Mouse (Mus musculus): ENCODE measurements around the gene Tor1aip1.

DNA sequence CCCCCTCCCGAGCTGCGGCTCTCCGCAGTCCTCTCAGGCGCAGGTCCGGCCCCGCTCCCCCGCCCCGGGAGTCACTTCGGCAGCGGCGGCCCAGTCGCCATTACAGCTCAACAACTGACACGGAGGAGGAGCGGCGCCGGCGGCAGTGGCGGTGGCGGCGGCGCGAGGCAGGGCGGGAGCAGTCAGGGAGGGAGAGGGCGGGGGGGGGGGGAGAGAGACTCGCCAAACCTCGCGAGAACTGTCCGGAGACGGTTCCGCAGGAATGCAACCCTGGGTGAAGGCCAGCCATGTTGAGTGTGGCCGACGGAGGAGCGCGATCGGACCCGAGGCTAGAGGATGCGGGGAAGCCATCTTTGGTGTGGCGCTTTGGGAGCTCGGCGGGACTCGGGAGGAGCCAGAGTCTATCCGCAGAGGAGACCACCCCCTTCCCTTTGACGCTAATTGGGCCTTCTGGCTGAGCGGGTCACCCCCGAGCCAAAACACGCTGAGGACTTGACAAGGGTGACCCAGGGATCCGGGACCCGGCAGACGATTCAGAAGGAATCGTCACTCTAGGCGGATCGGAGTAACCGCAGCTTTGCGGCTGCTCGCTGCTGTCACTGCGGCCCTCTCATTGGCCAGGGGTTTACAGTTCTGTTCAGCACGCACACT lies 63.1 kb downstream of the Tor1aip1 start, which contains the start of gene Cep350:
- TF ChIP-seq CTCF (IDR thresholded peaks at IDR 0.05 in 2 of 3, conservative IDR thresholded peaks at IDR 0.05 in 1 of 3; ENCODE audit: control insufficient read depth in 1 of 3, insufficient read depth in 1 of 3, low read depth in 2 of 3, low read length in 3 of 3, poor library complexity in 1 of 3, severe bottlenecking in 1 of 3) = 0 out of 6 replicates have a peak, but pooled peaks of 1 of the 3 experiments have one; percentile 1
- TF ChIP-seq ELF1 (IDR thresholded peaks at IDR 0.05; ENCODE audit: low read depth, low read length) = 0 out of 2 replicates have a peak, but pooled peaks have one; percentile 51
- TF ChIP-seq TAL1 (IDR thresholded peaks at IDR 0.05; ENCODE audit: low read length) = no peak
- no peak; the same call in 1 of the 2 replicates for TF ChIP-seq MXI1 (IDR thresholded peaks at IDR 0.05; ENCODE audit: low read depth, low read length)
- TF ChIP-seq HCFC1 (IDR thresholded peaks at IDR 0.05; ENCODE audit: low read depth, low read length) = peak; percentile 88
- TF ChIP-seq USF2 (IDR thresholded peaks at IDR 0.05; ENCODE audit: borderline replicate concordance in 1 of 2, insufficient read depth in 1 of 2, low read depth in 1 of 2, low read length in 2 of 2) = no peak
- TF ChIP-seq CHD2 (IDR thresholded peaks at IDR 0.05; ENCODE audit: low read length) = peak; percentile 93
- TF ChIP-seq MAFK (IDR thresholded peaks at IDR 0.05; ENCODE audit: borderline replicate concordance, low read depth, low read length) = no peak
- no peak for TF ChIP-seq ZC3H11A (IDR thresholded peaks at IDR 0.05; ENCODE audit: low read depth, low read length)
- TF ChIP-seq POLR2A (IDR thresholded peaks at IDR 0.05; ENCODE audit: control insufficient read depth in 1 of 2, insufficient read depth in 1 of 2, low read depth in 1 of 2, low read length in 2 of 2, poor library complexity in 1 of 2) = peak; percentile 16 to 76
- peak; percentile 71 for TF ChIP-seq TCF12 (IDR thresholded peaks at IDR 0.05; ENCODE audit: low read depth, low read length)
- no peak for TF ChIP-seq USF1 (IDR thresholded peaks at IDR 0.05; ENCODE audit: low read depth, low read length)
